In the genomic region with DNA sequence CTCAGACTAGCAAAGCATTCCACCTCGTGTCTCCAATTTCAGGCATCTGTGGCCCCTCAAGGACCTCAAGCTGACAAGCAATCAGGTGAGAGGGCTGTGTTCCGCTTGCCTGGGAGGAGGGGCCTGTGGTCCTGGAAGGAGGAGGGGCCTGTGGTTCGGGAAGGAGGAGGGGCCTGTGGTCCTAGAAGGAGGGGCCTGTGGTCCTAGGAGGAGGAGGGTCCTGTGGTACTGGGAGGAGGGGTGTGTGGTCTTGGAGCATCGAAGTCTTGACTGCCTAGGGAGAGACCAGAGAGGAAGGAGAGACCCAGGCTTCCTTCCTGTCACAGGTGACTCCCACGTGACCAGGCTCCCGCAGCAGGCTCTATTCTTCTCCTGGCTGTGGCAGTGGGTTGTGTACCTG, we compare ENCODE assay signal across 9 mouse cellular contexts. TPM values are rescaled to one million over a fixed set of nuclear protein-coding genes. Genes with fewer than 3 reads are reported as not detected.
DNase-seq lines count a peak whose midpoint lies in the region; ATAC-seq lines count a peak whose summit lies in the region.
"Had no signal": no experiment of that assay in that cellular context is flagged by ENCODE, and none has a peak within 500 bp of the region (broad histone marks: within the 10 kb centered on the region; RNA-seq: fewer than 3 reads in every experiment).

No protein-coding gene starts in this region.

- no peaks in the 10 kb centered on the region for H3K9me3 ChIP-seq in kidney, embryonic 16.5 days (ENCODE audit: low read length)
- no peaks in the 10 kb centered on the region for H3K9me3 ChIP-seq in embryonic facial prominence, embryonic 11.5 days (replicated peaks; ENCODE audit: control insufficient read depth, low read length)
- H3K9me3 ChIP-seq in limb, embryonic 12.5 days = no peaks in the 10 kb centered on the region
- H3K9me3 ChIP-seq: liver, embryonic 15.5 days had no signal

- no peaks in the 10 kb centered on the region for H3K36me3 ChIP-seq in kidney, embryonic 16.5 days (ENCODE audit: insufficient read depth, low read length)
- no peaks in the 10 kb centered on the region for H3K36me3 ChIP-seq in embryonic facial prominence, embryonic 11.5 days (replicated peaks; ENCODE audit: control insufficient read depth, insufficient read depth, low read depth, low read length)
- no peaks in the 10 kb centered on the region for H3K36me3 ChIP-seq in limb, embryonic 12.5 days
- H3K36me3 ChIP-seq: liver, embryonic 15.5 days had no signal

- peak overlapping the region; percentile 44 for H3K4me2 ChIP-seq in kidney, embryonic 16.5 days (replicated peaks; ENCODE audit: low read depth, low read length)
- H3K4me2 ChIP-seq in embryonic facial prominence, embryonic 11.5 days (ENCODE audit: low read depth, low read length) = peak overlapping the region; percentile 5
- peak overlapping the region; percentile 32 for H3K4me2 ChIP-seq in limb, embryonic 12.5 days
- H3K4me2 ChIP-seq: liver, embryonic 15.5 days had no signal

- ATAC-seq in kidney, embryonic 16.5 days (ENCODE audit: low FRiP score, low TSS enrichment) = peak; percentile 41
- peak; percentile 60 for ATAC-seq in embryonic facial prominence, embryonic 11.5 days (replicated peaks; ENCODE audit: insufficient number of reproducible peaks, low FRiP score, low TSS enrichment, low read depth)
- ATAC-seq in limb, embryonic 12.5 days (ENCODE audit: insufficient number of reproducible peaks, insufficient read depth, low FRiP score, low TSS enrichment, low read depth) = peak; percentile 33; the same call in 1 of the 2 replicates
- ATAC-seq in neutrophil, adult 5-6 weeks (ENCODE audit: extremely low read depth, insufficient number of reproducible peaks, low FRiP score, poor library complexity, severe bottlenecking) = peak; percentile 28; the same call in 1 of the 2 replicates

- H3K27me3 ChIP-seq in kidney, embryonic 16.5 days (ENCODE audit: insufficient read depth, low read length) = no peaks in the 10 kb centered on the region
- no peaks in the 10 kb centered on the region; the same call in 1 of the 2 replicates for H3K27me3 ChIP-seq in embryonic facial prominence, embryonic 11.5 days (ENCODE audit: control insufficient read depth, insufficient read depth, low read length)
- H3K27me3 ChIP-seq in limb, embryonic 12.5 days = peaks cover 16% of the 10 kb centered on the region
- H3K27me3 ChIP-seq: liver, embryonic 15.5 days had no signal

- H3K4me1 ChIP-seq in kidney, embryonic 16.5 days (ENCODE audit: insufficient read depth, low read length) = peaks cover 11% of the 10 kb centered on the region; the same call in 1 of the 2 replicates
- no peaks in the 10 kb centered on the region for H3K4me1 ChIP-seq in embryonic facial prominence, embryonic 11.5 days (ENCODE audit: control insufficient read depth, insufficient read depth, low read length)
- peaks cover 16% of the 10 kb centered on the region for H3K4me1 ChIP-seq in limb, embryonic 12.5 days (replicated peaks)

- DNase-seq in kidney, adult 9 months = no peak
- DNase-seq in embryonic facial prominence, embryonic 11.5 days (ENCODE audit: low spot score) = peak; percentile 64
- DNase-seq in layer of hippocampus, adult 11-12 months (ENCODE audit: low spot score) = no peak
- DNase-seq in kidney, adult 11 months = no peak
- no peak for DNase-seq in Muller cell, postnatal 12 days (ENCODE audit: inconsistent ontology term)

- WGBS in kidney, embryonic 16.5 days = 8% methylated on average over 6 of the region's 6 CpGs
- WGBS in embryonic facial prominence, embryonic 11.5 days = 6% methylated on average over 6 of the region's 6 CpGs
- WGBS in limb, embryonic 12.5 days = 5% methylated on average over 6 of the region's 6 CpGs

- no peak overlapping the region for H3K27ac ChIP-seq in kidney, embryonic 16.5 days (ENCODE audit: low read length)
- no peak overlapping the region for H3K27ac ChIP-seq in embryonic facial prominence, embryonic 11.5 days (replicated peaks; ENCODE audit: low read depth, low read length)
- H3K27ac ChIP-seq in limb, embryonic 12.5 days = no peak overlapping the region
- H3K27ac ChIP-seq: liver, embryonic 15.5 days had no signal

- peak overlapping the region; percentile 4; the same call in 1 of the 2 replicates for H3K4me3 ChIP-seq in kidney, embryonic 16.5 days (ENCODE audit: low read length)
- H3K4me3 ChIP-seq in embryonic facial prominence, embryonic 11.5 days (ENCODE audit: low read depth, low read length) = no peak overlapping the region
- no peak overlapping the region; the same call in 1 of the 2 replicates for H3K4me3 ChIP-seq in limb, embryonic 12.5 days (replicated peaks)
- H3K4me3 ChIP-seq: liver, embryonic 15.5 days had no signal

- H3K9ac ChIP-seq in kidney, embryonic 16.5 days (replicated peaks; ENCODE audit: low read length) = 0 out of 2 replicates have a peak overlapping the region, but pooled peaks have one; percentile 11
- H3K9ac ChIP-seq in embryonic facial prominence, embryonic 11.5 days (replicated peaks; ENCODE audit: low read length) = no peak overlapping the region
- H3K9ac ChIP-seq in limb, embryonic 12.5 days (replicated peaks) = no peak overlapping the region; the same call in 1 of the 2 replicates
- H3K9ac ChIP-seq: liver, embryonic 15.5 days had no signal

RNA-seq across cellular contexts. Expression of gene Tmie, which starts 16.7 kb away (rescaled TPM):
- polyA plus RNA-seq in kidney, embryonic 16.5 days (2015; fragmentation: Nextera tagmentation; extraction: Ambion mirVana) = 1.9 and 2.1 TPM in 2 replicates
- polyA plus RNA-seq in embryonic facial prominence, embryonic 11.5 days (2014; fragmentation: Nextera tagmentation; extraction: Ambion mirVana) = 0.13 and 0.29 TPM in 2 replicates
- polyA plus RNA-seq in limb, embryonic 12.5 days (2016; fragmentation: Nextera tagmentation; extraction: Ambion mirVana) = 0.68 and 0.87 TPM in 2 replicates
- total RNA-seq in neutrophil, adult 5-6 weeks (2017) = 2.6 and 2.9 TPM in 2 replicates

RNA-seq across cellular contexts. Expression of gene Als2cl, which starts 16.9 kb away (rescaled TPM):
- polyA plus RNA-seq in kidney, embryonic 16.5 days (2015; fragmentation: Nextera tagmentation; extraction: Ambion mirVana) = 5.8 and 6.1 TPM in 2 replicates
- 1.1 TPM in 2 replicates for polyA plus RNA-seq in embryonic facial prominence, embryonic 11.5 days (2014; fragmentation: Nextera tagmentation; extraction: Ambion mirVana)
- polyA plus RNA-seq in limb, embryonic 12.5 days (2016; fragmentation: Nextera tagmentation; extraction: Ambion mirVana) = 1.6 and 2.9 TPM in 2 replicates
- 16.4 and 18.2 TPM in 2 replicates for total RNA-seq in neutrophil, adult 5-6 weeks (2017)

RNA-seq across cellular contexts. Expression of gene Fam240a, which starts 20.1 kb away (rescaled TPM):
- not detected in 2 replicates for polyA plus RNA-seq in kidney, embryonic 16.5 days (2015; fragmentation: Nextera tagmentation; extraction: Ambion mirVana)
- polyA plus RNA-seq in embryonic facial prominence, embryonic 11.5 days (2014; fragmentation: Nextera tagmentation; extraction: Ambion mirVana) = not detected in 2 replicates
- polyA plus RNA-seq in limb, embryonic 12.5 days (2016; fragmentation: Nextera tagmentation; extraction: Ambion mirVana) = not detected in 2 replicates
- 1.4 TPM in 1 of 2 replicates, not detected in the other for total RNA-seq in neutrophil, adult 5-6 weeks (2017)
- polyA plus RNA-seq: liver, embryonic 15.5 days had no signal

RNA-seq across cellular contexts. Expression of gene Prss50, which starts 38.8 kb away (rescaled TPM):
- polyA plus RNA-seq in kidney, embryonic 16.5 days (2015; fragmentation: Nextera tagmentation; extraction: Ambion mirVana) = 0.48 and 0.94 TPM in 2 replicates
- polyA plus RNA-seq in embryonic facial prominence, embryonic 11.5 days (2014; fragmentation: Nextera tagmentation; extraction: Ambion mirVana) = 0.26 and 0.69 TPM in 2 replicates
- 0.65 and 0.72 TPM in 2 replicates for polyA plus RNA-seq in limb, embryonic 12.5 days (2016; fragmentation: Nextera tagmentation; extraction: Ambion mirVana)
- not detected in 2 replicates for total RNA-seq in neutrophil, adult 5-6 weeks (2017)

RNA-seq across cellular contexts. Expression of gene Tdgf1, which starts 49.4 kb away (rescaled TPM):
- not detected in 2 replicates for polyA plus RNA-seq in kidney, embryonic 16.5 days (2015; fragmentation: Nextera tagmentation; extraction: Ambion mirVana)
- not detected in 2 replicates for polyA plus RNA-seq in embryonic facial prominence, embryonic 11.5 days (2014; fragmentation: Nextera tagmentation; extraction: Ambion mirVana)
- polyA plus RNA-seq in limb, embryonic 12.5 days (2016; fragmentation: Nextera tagmentation; extraction: Ambion mirVana) = not detected in 2 replicates
- total RNA-seq in neutrophil, adult 5-6 weeks (2017) = 0.49 and 1.0 TPM in 2 replicates
- polyA plus RNA-seq: liver, embryonic 15.5 days had no signal
